Mouse (Mus musculus): ENCODE data around the gene Echs1. TPM values are rescaled to one million over a fixed set of nuclear protein-coding genes. Genes with fewer than 3 reads are reported as not detected.

Gene Echs1
- polyA plus RNA-seq, 1 experiment = 60.9 TPM

- H3K36me3 ChIP-seq (ENCODE audit: control insufficient read depth, insufficient read depth, low read length) = peaks cover 5% of the 10 kb centered on the region; the same call in 1 of the 2 replicates
- H3K27ac ChIP-seq (ENCODE audit: control insufficient read depth, insufficient read depth, low read length) = no peak overlapping the region
- peaks cover 12% of the 10 kb centered on the region for H3K4me1 ChIP-seq (replicated peaks; ENCODE audit: control insufficient read depth, insufficient read depth, low read length)
- no peak for TF ChIP-seq POLR2A (IDR thresholded peaks at IDR 0.05; ENCODE audit: control insufficient read depth, extremely low read depth, insufficient read depth, low read length, poor library complexity)
- H3K4me3 ChIP-seq (ENCODE audit: control insufficient read depth, insufficient read depth, low read length) = no peak overlapping the region
- H3K27me3 ChIP-seq (ENCODE audit: control insufficient read depth, insufficient read depth, low read length) = no peaks in the 10 kb centered on the region
- DNase-seq = no peak
- WGBS = 44% methylated on average over 2 of the region's 2 CpGs
Measured at GRCm38 (mm10) chr7:140127911-140128310, 11.6 kb upstream of the Echs1 start.

GRCm38 (mm10) chr7:140126934-140127333 lies 10.7 kb upstream of the Echs1 start:
- no peak overlapping the region for H3K27ac ChIP-seq (ENCODE audit: control insufficient read depth, insufficient read depth, low read length)
- WGBS = 47% methylated on average over 3 of the region's 3 CpGs
- no peak overlapping the region for H3K4me3 ChIP-seq (ENCODE audit: control insufficient read depth, insufficient read depth, low read length)

DNA sequence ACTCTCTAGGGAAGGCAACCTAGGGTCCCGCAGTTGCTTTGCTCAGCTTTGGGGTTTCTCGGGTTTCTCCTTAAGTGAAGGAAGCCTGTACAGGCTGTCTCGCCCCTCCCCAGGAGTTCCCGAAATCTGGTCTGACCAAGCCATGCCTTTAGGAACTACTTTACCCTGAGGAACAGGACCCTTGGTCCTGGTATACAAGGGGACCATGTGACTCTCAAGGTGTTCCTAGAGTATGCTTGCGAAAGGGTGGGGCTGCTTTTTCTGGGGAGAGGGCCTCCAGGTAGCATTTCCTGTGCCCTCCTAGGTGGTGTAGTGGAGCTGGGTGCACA lies 9.7 kb upstream of the Echs1 start:
- H3K36me3 ChIP-seq (ENCODE audit: control insufficient read depth, insufficient read depth, low read length) = peaks cover 5% of the 10 kb centered on the region; the same call in 1 of the 2 replicates
- no peak overlapping the region; the same call in 1 of the 2 replicates for H3K27ac ChIP-seq (ENCODE audit: control insufficient read depth, insufficient read depth, low read length)
- DNase-seq = no peak
- H3K4me3 ChIP-seq (ENCODE audit: control insufficient read depth, insufficient read depth, low read length) = peak overlapping the region; percentile 95
- H3K27me3 ChIP-seq (ENCODE audit: control insufficient read depth, insufficient read depth, low read length) = no peaks in the 10 kb centered on the region
- 3% methylated on average over 5 of the region's 5 CpGs for WGBS
- TF ChIP-seq POLR2A (IDR thresholded peaks at IDR 0.05; ENCODE audit: control insufficient read depth, extremely low read depth, insufficient read depth, low read length, poor library complexity) (no peak), CTCF (IDR thresholded peaks at IDR 0.05; ENCODE audit: borderline replicate concordance, control insufficient read depth, extremely low read depth, insufficient read depth, low read length, poor library complexity) (no peak)
- H3K4me1 ChIP-seq (replicated peaks; ENCODE audit: control insufficient read depth, insufficient read depth, low read length) = peaks cover 12% of the 10 kb centered on the region

More at GRCm38 (mm10) chr7:140126934-140127333, 10.7 kb upstream of the Echs1 start:
- Histone ChIP-seq H3K36me3 (ENCODE audit: control insufficient read depth, insufficient read depth, low read length) (peaks cover 5% of the 10 kb centered on the region; the same call in 1 of the 2 replicates), H3K27me3 (ENCODE audit: control insufficient read depth, insufficient read depth, low read length) (no peaks in the 10 kb centered on the region), H3K4me1 (replicated peaks; ENCODE audit: control insufficient read depth, insufficient read depth, low read length) (peaks cover 12% of the 10 kb centered on the region)
- TF ChIP-seq CTCF (IDR thresholded peaks at IDR 0.05; ENCODE audit: borderline replicate concordance, control insufficient read depth, extremely low read depth, insufficient read depth, low read length, poor library complexity) (no peak), POLR2A (IDR thresholded peaks at IDR 0.05; ENCODE audit: control insufficient read depth, extremely low read depth, insufficient read depth, low read length, poor library complexity) (no peak)
- no peak for DNase-seq

DNA sequence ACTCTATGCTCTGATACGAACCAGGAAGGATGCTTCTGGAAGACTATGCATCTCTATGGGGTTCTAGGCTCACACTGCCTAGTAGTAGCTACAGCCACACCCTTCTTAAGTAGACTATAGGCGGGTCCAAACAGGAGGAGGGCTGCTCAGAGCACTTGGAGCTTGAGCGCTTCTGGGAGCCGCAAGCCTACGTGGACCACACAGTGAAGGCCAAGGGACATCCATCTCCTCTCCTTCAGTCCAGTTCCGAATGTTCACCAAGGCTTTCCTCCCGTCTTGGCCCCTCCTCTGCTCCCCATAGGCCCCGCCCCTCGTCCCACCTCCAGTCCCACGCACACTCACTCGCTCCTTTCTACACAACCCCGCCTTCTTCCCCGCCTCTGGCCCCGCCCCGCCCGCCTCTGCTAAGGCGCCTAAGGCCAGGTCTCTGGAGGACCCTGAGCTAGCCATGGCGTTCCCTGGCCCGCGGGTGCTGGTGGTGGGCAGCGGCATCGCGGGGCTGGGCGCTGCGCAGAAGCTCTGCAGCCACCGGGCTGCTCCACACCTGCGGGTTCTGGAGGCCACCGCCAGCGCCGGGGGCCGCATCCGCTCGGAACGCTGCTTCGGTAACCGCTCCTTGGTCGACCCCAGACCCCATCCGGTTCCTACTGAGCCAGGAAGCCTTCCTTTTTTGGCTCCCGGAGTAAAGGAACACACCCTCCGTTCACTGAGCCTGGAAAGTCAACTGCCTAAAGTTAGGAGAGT lies 9.2 kb upstream of the Echs1 start:
- H3K4me3 ChIP-seq (ENCODE audit: control insufficient read depth, insufficient read depth, low read length) = peak overlapping the region; percentile 95
- WGBS = 1% methylated on average over 40 of the region's 40 CpGs
- no peaks in the 10 kb centered on the region for H3K27me3 ChIP-seq (ENCODE audit: control insufficient read depth, insufficient read depth, low read length)
- no peak; the same call in 1 of the 2 replicates for TF ChIP-seq CTCF (IDR thresholded peaks at IDR 0.05; ENCODE audit: borderline replicate concordance, control insufficient read depth, extremely low read depth, insufficient read depth, low read length, poor library complexity)
- peak; percentile 70 for TF ChIP-seq POLR2A (IDR thresholded peaks at IDR 0.05; ENCODE audit: control insufficient read depth, extremely low read depth, insufficient read depth, low read length, poor library complexity)
- peaks cover 12% of the 10 kb centered on the region for H3K4me1 ChIP-seq (replicated peaks; ENCODE audit: control insufficient read depth, insufficient read depth, low read length)
- peak; percentile 93 for DNase-seq
- no peak overlapping the region; the same call in 1 of the 2 replicates for H3K27ac ChIP-seq (ENCODE audit: control insufficient read depth, insufficient read depth, low read length)
- peaks cover 5% of the 10 kb centered on the region; the same call in 1 of the 2 replicates for H3K36me3 ChIP-seq (ENCODE audit: control insufficient read depth, insufficient read depth, low read length)

GRCm38 (mm10) chr7:140124382-140124781 lies 8.1 kb upstream of the Echs1 start:
- TF ChIP-seq POLR2A (IDR thresholded peaks at IDR 0.05; ENCODE audit: control insufficient read depth, extremely low read depth, insufficient read depth, low read length, poor library complexity) (no peak), CTCF (IDR thresholded peaks at IDR 0.05; ENCODE audit: borderline replicate concordance, control insufficient read depth, extremely low read depth, insufficient read depth, low read length, poor library complexity) (no peak)

GRCm38 (mm10) chr7:140122765-140123164 lies 6.5 kb upstream of the Echs1 start:
- no peak overlapping the region for H3K27ac ChIP-seq (ENCODE audit: control insufficient read depth, insufficient read depth, low read length)
- TF ChIP-seq CTCF (IDR thresholded peaks at IDR 0.05; ENCODE audit: borderline replicate concordance, control insufficient read depth, extremely low read depth, insufficient read depth, low read length, poor library complexity) (no peak), POLR2A (IDR thresholded peaks at IDR 0.05; ENCODE audit: control insufficient read depth, extremely low read depth, insufficient read depth, low read length, poor library complexity) (no peak)
- DNase-seq = no peak
- peaks cover 12% of the 10 kb centered on the region for H3K4me1 ChIP-seq (replicated peaks; ENCODE audit: control insufficient read depth, insufficient read depth, low read length)
- no peak overlapping the region for H3K4me3 ChIP-seq (ENCODE audit: control insufficient read depth, insufficient read depth, low read length)
- H3K27me3 ChIP-seq (ENCODE audit: control insufficient read depth, insufficient read depth, low read length) = no peaks in the 10 kb centered on the region
- no peaks in the 10 kb centered on the region for H3K36me3 ChIP-seq (ENCODE audit: control insufficient read depth, insufficient read depth, low read length)
- WGBS = 76% methylated on average over 4 of the region's 4 CpGs

More at GRCm38 (mm10) chr7:140124382-140124781, 8.1 kb upstream of the Echs1 start:
- no peaks in the 10 kb centered on the region for H3K27me3 ChIP-seq (ENCODE audit: control insufficient read depth, insufficient read depth, low read length)
- peaks cover 12% of the 10 kb centered on the region for H3K4me1 ChIP-seq (replicated peaks; ENCODE audit: control insufficient read depth, insufficient read depth, low read length)
- no peaks in the 10 kb centered on the region for H3K36me3 ChIP-seq (ENCODE audit: control insufficient read depth, insufficient read depth, low read length)
- H3K27ac ChIP-seq (ENCODE audit: control insufficient read depth, insufficient read depth, low read length) = no peak overlapping the region
- 98% methylated on average over 1 of the region's 1 CpGs for WGBS
- H3K4me3 ChIP-seq (ENCODE audit: control insufficient read depth, insufficient read depth, low read length) = no peak overlapping the region
- DNase-seq = no peak
